Mouse (Mus musculus): ENCODE results near the gene Bach2. TPM values are rescaled to one million over a fixed set of nuclear protein-coding genes. Genes with fewer than 3 reads are reported as not detected.

Bach2 gene
- polyA plus RNA-seq, 1 experiment from 2014 or later = 13.4 TPM

- 91% methylated on average over 20 of the region's 20 CpGs for WGBS
- Histone ChIP-seq H3K4me3 (no peak overlapping the region), H3K27me3 (ENCODE audit: insufficient read depth, poor library complexity, severe bottlenecking) (no peaks in the 10 kb centered on the region), H3K27ac (no peak overlapping the region), H3K36me3 (0 out of 2 replicates have a peak, but pooled peaks cover 2% of the 10 kb centered on the region), H3K4me1 (replicated peaks) (peaks cover 26% of the 10 kb centered on the region), H3K9me3 (no peaks in the 10 kb centered on the region)
- DNase-seq (ENCODE audit: low spot score) = no peak
Measured at GRCm38 (mm10) chr4:32262825-32263684, 24.5 kb downstream of the Bach2 start.

GRCm38 (mm10) chr4:32263685-32264038 is 25.1 kb downstream of the Bach2 start:
- Histone ChIP-seq H3K27me3 (ENCODE audit: insufficient read depth, poor library complexity, severe bottlenecking) (no peaks in the 10 kb centered on the region), H3K4me1 (replicated peaks) (peaks cover 26% of the 10 kb centered on the region), H3K27ac (no peak overlapping the region), H3K4me3 (no peak overlapping the region), H3K36me3 (0 out of 2 replicates have a peak, but pooled peaks cover 3% of the 10 kb centered on the region), H3K9me3 (no peaks in the 10 kb centered on the region)
- DNase-seq (ENCODE audit: low spot score) = no peak
- 77% methylated on average over 10 of the region's 10 CpGs for WGBS

GRCm38 (mm10) chr4:32264892-32265291 is 26.3 kb downstream of the Bach2 start:
- H3K36me3 ChIP-seq = 0 out of 2 replicates have a peak, but pooled peaks cover 3% of the 10 kb centered on the region
- H3K4me1 ChIP-seq (replicated peaks) = peaks cover 26% of the 10 kb centered on the region
- H3K4me3 ChIP-seq = no peak overlapping the region
- peak overlapping the region; percentile 13 for H3K27ac ChIP-seq
- H3K9me3 ChIP-seq = no peaks in the 10 kb centered on the region
- WGBS = 70% methylated on average over 8 of the region's 8 CpGs
- DNase-seq (ENCODE audit: low spot score) = no peak
- H3K27me3 ChIP-seq (ENCODE audit: insufficient read depth, poor library complexity, severe bottlenecking) = no peaks in the 10 kb centered on the region

GRCm38 (mm10) chr4:32266731-32267130 is 28.1 kb downstream of the Bach2 start:
- Histone ChIP-seq H3K4me3 (no peak overlapping the region), H3K4me1 (replicated peaks) (peaks cover 23% of the 10 kb centered on the region), H3K27me3 (ENCODE audit: insufficient read depth, poor library complexity, severe bottlenecking) (no peaks in the 10 kb centered on the region), H3K36me3 (peaks cover 9% of the 10 kb centered on the region), H3K27ac (peak overlapping the region; percentile 23; the same call in 1 of the 2 replicates), H3K9me3 (no peaks in the 10 kb centered on the region)
- WGBS = 75% methylated on average over 6 of the region's 6 CpGs
- peak; percentile 18 for DNase-seq (ENCODE audit: low spot score)

GRCm38 (mm10) chr4:32268042-32268441 is 29.4 kb downstream of the Bach2 start:
- DNase-seq (ENCODE audit: low spot score) = no peak
- Histone ChIP-seq H3K27ac (no peak overlapping the region), H3K36me3 (peaks cover 9% of the 10 kb centered on the region), H3K9me3 (no peaks in the 10 kb centered on the region), H3K4me1 (replicated peaks) (peaks cover 23% of the 10 kb centered on the region), H3K4me3 (no peak overlapping the region), H3K27me3 (ENCODE audit: insufficient read depth, poor library complexity, severe bottlenecking) (no peaks in the 10 kb centered on the region)
- WGBS = 92% methylated on average over 1 of the region's 1 CpGs

GRCm38 (mm10) chr4:32272398-32272797 is 33.8 kb downstream of the Bach2 start:
- no peak for DNase-seq (ENCODE audit: low spot score)
- 85% methylated on average over 5 of the region's 5 CpGs for WGBS
- no peaks in the 10 kb centered on the region for H3K9me3 ChIP-seq
- no peaks in the 10 kb centered on the region for H3K4me1 ChIP-seq (replicated peaks)
- H3K27me3 ChIP-seq (ENCODE audit: insufficient read depth, poor library complexity, severe bottlenecking) = no peaks in the 10 kb centered on the region
- H3K4me3 ChIP-seq = no peak overlapping the region
- H3K36me3 ChIP-seq = peaks cover 9% of the 10 kb centered on the region
- no peak overlapping the region for H3K27ac ChIP-seq

GRCm38 (mm10) chr4:32274776-32275294 is 36.2 kb downstream of the Bach2 start:
- peaks cover 9% of the 10 kb centered on the region for H3K36me3 ChIP-seq
- no peaks in the 10 kb centered on the region for H3K27me3 ChIP-seq (ENCODE audit: insufficient read depth, poor library complexity, severe bottlenecking)
- DNase-seq (ENCODE audit: low spot score) = no peak
- no peak overlapping the region for H3K27ac ChIP-seq
- H3K4me3 ChIP-seq = no peak overlapping the region
- no peaks in the 10 kb centered on the region for H3K9me3 ChIP-seq
- no peaks in the 10 kb centered on the region for H3K4me1 ChIP-seq (replicated peaks)
- 82% methylated on average over 6 of the region's 6 CpGs for WGBS

- Histone ChIP-seq H3K36me3 (0 out of 2 replicates have a peak, but pooled peaks cover 2% of the 10 kb centered on the region), H3K4me1 (replicated peaks) (no peaks in the 10 kb centered on the region), H3K4me3 (no peak overlapping the region), H3K27me3 (ENCODE audit: insufficient read depth, poor library complexity, severe bottlenecking) (no peaks in the 10 kb centered on the region), H3K9me3 (no peaks in the 10 kb centered on the region), H3K27ac (0 out of 2 replicates have a peak overlapping the region, but pooled peaks have one; percentile 12)
- 84% methylated on average over 1 of the region's 1 CpGs for WGBS
- DNase-seq (ENCODE audit: low spot score) = no peak
Measured at GRCm38 (mm10) chr4:32279842-32280241, 41.2 kb downstream of the Bach2 start.

- no peak for DNase-seq (ENCODE audit: low spot score)
- Histone ChIP-seq H3K4me3 (no peak overlapping the region), H3K4me1 (replicated peaks) (no peaks in the 10 kb centered on the region), H3K27me3 (ENCODE audit: insufficient read depth, poor library complexity, severe bottlenecking) (no peaks in the 10 kb centered on the region), H3K27ac (peak overlapping the region; percentile 64; the same call in 1 of the 2 replicates), H3K36me3 (0 out of 2 replicates have a peak, but pooled peaks cover 2% of the 10 kb centered on the region), H3K9me3 (no peaks in the 10 kb centered on the region)
- WGBS = 73% methylated on average over 6 of the region's 6 CpGs
Measured at GRCm38 (mm10) chr4:32280401-32280800, 41.8 kb downstream of the Bach2 start.

- no peak overlapping the region for H3K27ac ChIP-seq
- no peaks in the 10 kb centered on the region for H3K9me3 ChIP-seq
- 89% methylated on average over 6 of the region's 6 CpGs for WGBS
- no peaks in the 10 kb centered on the region for H3K4me1 ChIP-seq (replicated peaks)
- H3K4me3 ChIP-seq = no peak overlapping the region
- H3K27me3 ChIP-seq (ENCODE audit: insufficient read depth, poor library complexity, severe bottlenecking) = no peaks in the 10 kb centered on the region
- no peak for DNase-seq (ENCODE audit: low spot score)
- H3K36me3 ChIP-seq = 0 out of 2 replicates have a peak, but pooled peaks cover 2% of the 10 kb centered on the region
Measured at GRCm38 (mm10) chr4:32281306-32281705, 42.7 kb downstream of the Bach2 start.

- Histone ChIP-seq H3K4me1 (replicated peaks) (peaks cover 26% of the 10 kb centered on the region), H3K27me3 (ENCODE audit: insufficient read depth, poor library complexity, severe bottlenecking) (no peaks in the 10 kb centered on the region), H3K27ac (no peak overlapping the region), H3K4me3 (no peak overlapping the region), H3K36me3 (no peaks in the 10 kb centered on the region), H3K9me3 (no peaks in the 10 kb centered on the region)
- WGBS = 85% methylated on average over 8 of the region's 8 CpGs
- no peak for DNase-seq (ENCODE audit: low spot score)
Measured at GRCm38 (mm10) chr4:32286405-32286804, 47.8 kb downstream of the Bach2 start.

GRCm38 (mm10) chr4:32288036-32288860 is 49.6 kb downstream of the Bach2 start:
- Histone ChIP-seq H3K27me3 (ENCODE audit: insufficient read depth, poor library complexity, severe bottlenecking) (no peaks in the 10 kb centered on the region), H3K9me3 (no peaks in the 10 kb centered on the region), H3K36me3 (no peaks in the 10 kb centered on the region), H3K4me1 (replicated peaks) (peaks cover 35% of the 10 kb centered on the region), H3K4me3 (no peak overlapping the region), H3K27ac (no peak overlapping the region)
- WGBS = 64% methylated on average over 11 of the region's 11 CpGs
- no peak for DNase-seq (ENCODE audit: low spot score)

Data from hindbrain, embryonic 10.5 days (tissue).